Comparison of ENCODE assay signal across 13 mouse cellular contexts in genomic region chr14:64595891-64596290, GRCm38 (mm10).
A peak's percentile ranks its signal among the peaks of the same experiment; 100 is the strongest.
DNase-seq lines count a peak whose midpoint lies in the region; ATAC-seq and TF ChIP-seq lines count a peak whose summit lies in the region.
"Had no signal": no experiment of that assay in that cellular context is flagged by ENCODE, and none has a peak within 500 bp of the region (broad histone marks: within the 10 kb centered on the region; RNA-seq: fewer than 3 reads in every experiment).

No protein-coding gene starts in this region.

- peak overlapping the region; percentile 75; the same call in 1 of the 2 replicates for H3K4me2 ChIP-seq in midbrain, embryonic 14.5 days (ENCODE audit: low read length)
- H3K4me2 ChIP-seq: heart, embryonic 15.5 days; lung, embryonic 15.5 days had no signal

- peak overlapping the region; percentile 19; the same call in 1 of the 2 replicates for H3K9ac ChIP-seq in ES-E14 (ENCODE audit: insufficient read depth, low read depth, low read length, poor library complexity, severe bottlenecking)
- H3K9ac ChIP-seq in midbrain, embryonic 14.5 days (replicated peaks; ENCODE audit: low read length), result peak overlapping the region; percentile 100
- H3K9ac ChIP-seq: heart, embryonic 15.5 days; lung, embryonic 15.5 days had no signal

- no peak for ATAC-seq in midbrain, embryonic 14.5 days (ENCODE audit: low FRiP score, low TSS enrichment)
- ATAC-seq in megakaryocyte-erythroid progenitor cell, adult 5-6 weeks (replicated peaks; ENCODE audit: low FRiP score, low TSS enrichment, poor library complexity, severe bottlenecking), result no peak
- ATAC-seq: CD4-positive, CD25-positive, alpha-beta regulatory T cell, adult 4 months had no signal

- peak overlapping the region; percentile 89 for H3K27ac ChIP-seq in layer of hippocampus, adult 2 months
- H3K27ac ChIP-seq in ES-E14 (ENCODE audit: insufficient read depth, low read depth, low read length, poor library complexity, severe bottlenecking), result peak overlapping the region; percentile 91
- peak overlapping the region; percentile 100 for H3K27ac ChIP-seq in midbrain, embryonic 14.5 days (replicated peaks; ENCODE audit: low read depth, low read length)
- H3K27ac ChIP-seq: heart, embryonic 15.5 days; kidney, postnatal 0 days; lung, embryonic 15.5 days had no signal

- H3K9me3 ChIP-seq in ES-E14 (ENCODE audit: control insufficient read depth, insufficient read depth, low read depth, low read length), result no peaks in the 10 kb centered on the region
- no peaks in the 10 kb centered on the region for H3K9me3 ChIP-seq in midbrain, embryonic 14.5 days (ENCODE audit: control insufficient read depth, low read length)
- H3K9me3 ChIP-seq: heart, embryonic 15.5 days; lung, embryonic 15.5 days had no signal

- H3K4me1 ChIP-seq in ES-E14 (ENCODE audit: control insufficient read depth in 2 of 2, insufficient read depth in 2 of 2, low read length in 2 of 2, poor library complexity in 1 of 2), result peaks cover 12 to 33% of the 10 kb centered on the region in 2 experiments
- H3K4me1 ChIP-seq in midbrain, embryonic 14.5 days (ENCODE audit: control insufficient read depth, insufficient read depth, low read length), result peaks cover 48% of the 10 kb centered on the region
- H3K4me1 ChIP-seq: lung, embryonic 15.5 days had no signal

- no peak for TF ChIP-seq CTCF in layer of hippocampus, adult 2 months (conservative IDR thresholded peaks at IDR 0.05)

- H3K27me3 ChIP-seq in midbrain, embryonic 14.5 days (ENCODE audit: control insufficient read depth, insufficient read depth, low read length), result no peaks in the 10 kb centered on the region

- WGBS in midbrain, embryonic 14.5 days, result 77% methylated on average over 4 of the region's 4 CpGs

- H3K4me3 ChIP-seq in layer of hippocampus, adult 2 months, result no peak overlapping the region
- H3K4me3 ChIP-seq in ES-E14 (ENCODE audit: insufficient read depth in 1 of 2, low read depth in 1 of 2, low read length in 2 of 2, poor library complexity in 1 of 2, severe bottlenecking in 1 of 2), result no peak overlapping the region
- no peak overlapping the region for H3K4me3 ChIP-seq in midbrain, embryonic 14.5 days (replicated peaks; ENCODE audit: low read depth, low read length)
- H3K4me3 ChIP-seq: heart, embryonic 15.5 days; lung, embryonic 15.5 days had no signal

- peaks cover 2% of the 10 kb centered on the region; the same call in 1 of the 2 replicates for H3K36me3 ChIP-seq in ES-E14 (ENCODE audit: control insufficient read depth, insufficient read depth, low read length, poor library complexity, severe bottlenecking)
- peaks cover 29% of the 10 kb centered on the region for H3K36me3 ChIP-seq in midbrain, embryonic 14.5 days (ENCODE audit: control insufficient read depth, insufficient read depth, low read length)
- H3K36me3 ChIP-seq: heart, embryonic 15.5 days; lung, embryonic 15.5 days had no signal

- peak in 1 of 2 experiments; percentile 49 for DNase-seq in layer of hippocampus, adult 2 months (ENCODE audit: low spot score in 2 of 2)
- no peak for DNase-seq in layer of hippocampus, adult 11-12 months (ENCODE audit: low spot score)
- no peak for DNase-seq in ES-E14 (ENCODE audit: low read depth, low spot score)
- DNase-seq in cerebellum, postnatal 36 days, result peak; percentile 31 to 35
- DNase-seq in midbrain, embryonic 14.5 days, result no peak
- DNase-seq in spleen, postnatal 36 days (ENCODE audit: low spot score in 2 of 2), result no peak
- DNase-seq in layer of hippocampus, postnatal 25 days (ENCODE audit: extremely low spot score in 1 of 2, low spot score in 1 of 2), result no peak
- DNase-seq: liver had no signal

- in situ Hi-C loops in ES-E14 (cut with MboI; ENCODE audit: low sequenced_read_pairs in 2 of 2, unreplicated experiment in 2 of 2), result loop anchor here in 1 of 2 experiments (25.0 kb wide), 1 partner anchor 1359 kb away; no protein-coding TSS in a partner anchor

TF ChIP-seq in ES-E14, 5 proteins besides CTCF, POLR2A, EP300 and RAD21:
- TF ChIP-seq CHD2 (IDR thresholded peaks at IDR 0.05; ENCODE audit: low read depth, low read length) (no peak), ZC3H11A (IDR thresholded peaks at IDR 0.05; ENCODE audit: borderline replicate concordance, low read depth, low read length) (no peak), MAFK (IDR thresholded peaks at IDR 0.05; ENCODE audit: insufficient read depth, low read depth, low read length) (no peak), HCFC1 (IDR thresholded peaks at IDR 0.05; ENCODE audit: borderline replicate concordance, insufficient read depth, low read length) (no peak), ZNF384 (IDR thresholded peaks at IDR 0.05; ENCODE audit: low read depth, low read length) (no peak)

Comparison
In these comparisons a context has a peak if more than half of its experiments do, and no peak if none do; other contexts are left out.
1. DNase-seq: peak in cerebellum, postnatal 36 days (2 of 2); none in layer of hippocampus, adult 11-12 months (single experiment), ES-E14 (single experiment), midbrain, embryonic 14.5 days (single experiment), spleen, postnatal 36 days (0 of 2) and layer of hippocampus, postnatal 25 days (0 of 2).
2. Peak in every context shown above with its lines, with median percentiles within 50 percentile points of each other: H3K27ac ChIP-seq.